Mouse (Mus musculus): ENCODE measurements at regions not wholly inside any gene's neighbourhood (a gene's known extent, or its start where the extent isn't known, plus 50 kb on each side); places are given as distances from the start of the nearest gene placed in this dataset.

DNA sequence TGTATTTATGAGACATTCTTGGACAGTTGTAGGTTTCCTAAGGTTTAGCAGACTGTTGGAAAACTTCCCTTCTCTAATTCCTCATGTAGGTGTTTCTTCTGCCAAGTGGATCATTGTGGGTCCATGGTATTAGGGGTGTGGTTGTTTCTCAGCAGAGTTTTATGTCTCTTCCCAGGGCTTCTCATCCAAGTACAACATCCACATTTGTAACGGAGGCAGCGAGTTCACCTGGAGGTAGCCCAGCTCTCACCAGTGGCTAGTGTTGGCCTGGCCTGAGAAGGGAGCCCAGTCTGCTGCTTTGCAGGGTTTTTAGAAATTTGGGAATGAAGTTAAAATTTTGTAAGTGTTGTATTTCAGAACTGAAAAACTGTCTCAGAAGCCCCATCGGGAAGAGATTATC lies 122.4 kb downstream of the Wnt5a start:
- no peak for ATAC-seq
- Histone ChIP-seq H3K27me3 (replicated peaks; ENCODE audit: control insufficient read depth, insufficient read depth, low read length) (no peaks in the 10 kb centered on the region), H3K4me2 (ENCODE audit: low read depth, low read length) (no peak overlapping the region), H3K4me1 (ENCODE audit: control insufficient read depth, insufficient read depth, low read length) (no peaks in the 10 kb centered on the region), H3K36me3 (ENCODE audit: control insufficient read depth, insufficient read depth, low read length) (no peaks in the 10 kb centered on the region), H3K9me3 (ENCODE audit: control insufficient read depth, low read length) (no peaks in the 10 kb centered on the region), H3K4me3 (ENCODE audit: low read length) (no peak overlapping the region), H3K27ac (ENCODE audit: low read length) (no peak overlapping the region), H3K9ac (ENCODE audit: low read depth, low read length) (no peak overlapping the region)
- 76% methylated on average over 3 of the region's 3 CpGs for WGBS

DNA sequence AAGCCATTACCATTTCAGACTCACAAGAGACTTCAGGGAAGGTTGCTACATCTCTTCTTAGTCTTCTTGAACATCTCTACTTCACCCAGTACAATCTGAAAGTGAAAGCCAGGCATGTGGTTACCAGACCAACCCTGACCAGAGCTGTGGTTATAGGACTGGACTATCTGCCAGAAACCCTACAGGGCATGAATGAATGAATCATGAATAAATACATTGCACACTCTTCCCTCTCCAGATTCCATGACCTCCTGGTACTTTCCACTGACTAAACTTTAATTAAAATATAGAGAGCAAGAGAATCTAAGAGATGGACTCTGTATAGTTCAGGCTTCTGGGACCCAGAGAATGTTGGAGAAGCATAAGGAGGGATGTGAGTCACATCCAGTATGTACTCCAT lies 130.6 kb downstream of the Wnt5a start:
- no peak overlapping the region for H3K4me3 ChIP-seq (ENCODE audit: low read length)
- H3K9ac ChIP-seq (ENCODE audit: low read depth, low read length): no peak overlapping the region
- no peak overlapping the region for H3K4me2 ChIP-seq (ENCODE audit: low read depth, low read length)
- H3K27ac ChIP-seq (ENCODE audit: low read length): no peak overlapping the region
- H3K4me1 ChIP-seq (ENCODE audit: control insufficient read depth, insufficient read depth, low read length): no peaks in the 10 kb centered on the region
- H3K36me3 ChIP-seq (ENCODE audit: control insufficient read depth, insufficient read depth, low read length): no peaks in the 10 kb centered on the region
- no peaks in the 10 kb centered on the region for H3K27me3 ChIP-seq (replicated peaks; ENCODE audit: control insufficient read depth, insufficient read depth, low read length)
- ATAC-seq: no peak
- H3K9me3 ChIP-seq (ENCODE audit: control insufficient read depth, low read length): no peaks in the 10 kb centered on the region

DNA sequence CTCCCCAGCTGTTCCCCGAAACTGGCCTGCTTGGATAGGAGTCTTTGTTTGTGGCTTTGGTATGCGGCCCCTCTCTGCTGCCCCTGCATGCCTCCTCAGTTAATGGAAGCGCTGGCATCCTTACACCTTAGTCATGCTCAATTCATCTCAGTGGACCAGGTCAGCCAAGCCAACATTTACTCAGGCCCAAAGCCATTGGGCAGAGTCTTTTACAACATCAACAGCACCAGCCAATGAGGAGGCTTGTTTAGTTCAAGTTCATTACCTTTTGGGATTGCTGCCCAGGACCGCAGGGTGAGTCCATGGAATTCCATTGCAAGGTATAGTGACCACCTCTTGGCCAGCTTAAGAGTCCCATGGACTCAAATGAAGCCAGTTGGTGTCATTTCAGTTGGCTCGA lies 134.5 kb downstream of the Wnt5a start:
- no peak for ATAC-seq
- Histone ChIP-seq H3K9me3 (ENCODE audit: control insufficient read depth, low read length) (no peaks in the 10 kb centered on the region), H3K4me1 (ENCODE audit: control insufficient read depth, insufficient read depth, low read length) (no peaks in the 10 kb centered on the region), H3K4me3 (ENCODE audit: low read length) (no peak overlapping the region), H3K27ac (ENCODE audit: low read length) (no peak overlapping the region), H3K9ac (ENCODE audit: low read depth, low read length) (no peak overlapping the region), H3K4me2 (ENCODE audit: low read depth, low read length) (no peak overlapping the region), H3K27me3 (replicated peaks; ENCODE audit: control insufficient read depth, insufficient read depth, low read length) (no peaks in the 10 kb centered on the region), H3K36me3 (ENCODE audit: control insufficient read depth, insufficient read depth, low read length) (no peaks in the 10 kb centered on the region)
- 82% methylated on average over 5 of the region's 5 CpGs for WGBS

DNA sequence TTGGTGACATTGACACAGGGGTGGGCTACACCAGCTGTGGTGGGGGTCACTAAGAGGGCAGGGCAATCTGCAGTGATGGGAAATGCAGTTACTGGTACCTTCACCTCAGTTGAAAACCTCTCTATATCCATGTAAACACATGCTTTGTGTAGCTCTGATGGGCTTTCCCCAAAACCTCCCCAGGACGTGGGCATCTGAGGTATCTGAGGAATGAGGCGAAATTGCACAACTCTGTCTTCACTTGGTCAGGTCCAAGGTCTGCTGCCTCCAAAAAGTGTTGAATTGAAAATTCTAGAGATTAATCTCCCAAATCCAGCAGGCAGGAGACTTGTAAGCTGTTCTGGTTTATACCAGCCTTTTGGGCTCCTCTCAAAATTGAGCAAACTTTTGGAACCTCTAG lies 141.3 kb downstream of the Wnt5a start:
- H3K27me3 ChIP-seq (replicated peaks; ENCODE audit: control insufficient read depth, insufficient read depth, low read length): no peaks in the 10 kb centered on the region
- no peaks in the 10 kb centered on the region for H3K9me3 ChIP-seq (ENCODE audit: control insufficient read depth, low read length)
- H3K4me2 ChIP-seq (ENCODE audit: low read depth, low read length): no peak overlapping the region
- WGBS: 77% methylated on average over 2 of the region's 2 CpGs
- no peak for ATAC-seq
- no peak overlapping the region for H3K4me3 ChIP-seq (ENCODE audit: low read length)
- H3K9ac ChIP-seq (ENCODE audit: low read depth, low read length): no peak overlapping the region
- no peaks in the 10 kb centered on the region for H3K4me1 ChIP-seq (ENCODE audit: control insufficient read depth, insufficient read depth, low read length)
- H3K27ac ChIP-seq (ENCODE audit: low read length): no peak overlapping the region
- no peaks in the 10 kb centered on the region for H3K36me3 ChIP-seq (ENCODE audit: control insufficient read depth, insufficient read depth, low read length)

DNA sequence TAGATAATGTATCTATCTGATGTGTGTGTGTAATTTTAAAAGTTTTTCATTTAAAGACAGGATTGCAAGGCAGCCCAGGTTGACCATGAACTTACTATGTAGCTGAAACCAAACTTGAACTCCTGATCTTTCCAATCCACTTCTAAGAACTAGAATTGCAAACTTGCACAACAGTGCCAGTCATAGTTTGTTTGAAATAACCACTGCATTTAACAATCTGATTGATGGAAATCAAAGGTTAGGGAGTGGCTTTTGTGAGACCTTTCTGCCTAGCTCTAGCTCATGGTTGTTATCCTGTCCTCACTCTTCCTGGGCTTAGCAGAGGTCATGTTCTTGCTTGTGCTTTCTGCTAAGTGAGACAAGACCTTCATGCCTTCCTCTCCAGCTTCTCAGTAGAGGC lies 144.9 kb downstream of the Wnt5a start:
- ATAC-seq: no peak
- no peak overlapping the region for H3K9ac ChIP-seq (ENCODE audit: low read depth, low read length)
- no peaks in the 10 kb centered on the region for H3K36me3 ChIP-seq (ENCODE audit: control insufficient read depth, insufficient read depth, low read length)
- H3K27me3 ChIP-seq (replicated peaks; ENCODE audit: control insufficient read depth, insufficient read depth, low read length): no peaks in the 10 kb centered on the region
- H3K9me3 ChIP-seq (ENCODE audit: control insufficient read depth, low read length): no peaks in the 10 kb centered on the region
- H3K4me2 ChIP-seq (ENCODE audit: low read depth, low read length): no peak overlapping the region
- no peak overlapping the region for H3K4me3 ChIP-seq (ENCODE audit: low read length)
- no peak overlapping the region for H3K27ac ChIP-seq (ENCODE audit: low read length)
- no peaks in the 10 kb centered on the region for H3K4me1 ChIP-seq (ENCODE audit: control insufficient read depth, insufficient read depth, low read length)

DNA sequence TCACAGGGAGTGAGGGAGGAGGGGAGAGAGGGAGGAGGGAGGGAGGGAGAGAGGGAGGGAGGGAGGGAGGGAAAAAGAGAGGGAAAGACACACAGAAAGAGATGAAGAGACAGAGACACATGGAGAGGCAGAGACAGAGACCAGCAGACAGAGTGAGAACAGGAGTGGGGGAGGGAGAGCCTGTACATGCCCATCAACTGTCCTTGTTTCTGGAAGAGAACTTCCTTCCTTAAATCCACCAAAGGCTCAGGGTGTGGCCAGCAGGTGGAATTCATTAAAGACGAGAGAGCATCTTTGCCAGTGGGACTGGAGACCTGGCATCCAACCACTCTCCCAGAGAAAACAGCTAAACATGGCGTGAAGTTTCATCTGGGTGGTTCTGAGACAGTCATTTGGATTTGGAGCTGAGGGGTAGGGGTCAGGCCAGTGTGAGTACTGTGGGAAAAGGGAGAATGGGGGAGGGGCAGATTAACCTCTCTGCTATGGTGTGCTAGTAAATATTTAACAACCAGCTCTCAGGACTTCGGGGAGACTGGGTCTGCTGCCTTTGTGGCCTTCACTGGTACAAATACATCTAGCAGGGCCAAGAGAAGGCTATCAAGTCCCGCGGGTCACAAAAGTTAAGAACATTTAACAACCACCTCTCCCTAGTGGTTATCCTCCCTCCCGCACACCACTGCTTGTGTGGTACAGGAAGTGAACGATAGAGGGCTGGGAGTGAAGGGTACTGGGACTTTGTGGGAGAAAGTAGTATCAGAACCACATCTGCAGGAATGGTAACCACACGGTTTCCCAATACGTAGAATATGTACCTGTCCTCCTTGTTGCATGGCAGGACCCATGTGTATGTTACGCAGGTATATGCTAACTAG lies 148.7 kb downstream of the Wnt5a start:
- Histone ChIP-seq H3K4me1 (ENCODE audit: control insufficient read depth, insufficient read depth, low read length) (no peaks in the 10 kb centered on the region), H3K27me3 (replicated peaks; ENCODE audit: control insufficient read depth, insufficient read depth, low read length) (no peaks in the 10 kb centered on the region), H3K36me3 (ENCODE audit: control insufficient read depth, insufficient read depth, low read length) (no peaks in the 10 kb centered on the region), H3K9me3 (ENCODE audit: control insufficient read depth, low read length) (no peaks in the 10 kb centered on the region), H3K4me2 (ENCODE audit: low read depth, low read length) (no peak overlapping the region), H3K4me3 (ENCODE audit: low read length) (no peak overlapping the region), H3K9ac (ENCODE audit: low read depth, low read length) (no peak overlapping the region), H3K27ac (ENCODE audit: low read length) (no peak overlapping the region)
- ATAC-seq: no peak
- 65% methylated on average over 10 of the region's 10 CpGs for WGBS

DNA sequence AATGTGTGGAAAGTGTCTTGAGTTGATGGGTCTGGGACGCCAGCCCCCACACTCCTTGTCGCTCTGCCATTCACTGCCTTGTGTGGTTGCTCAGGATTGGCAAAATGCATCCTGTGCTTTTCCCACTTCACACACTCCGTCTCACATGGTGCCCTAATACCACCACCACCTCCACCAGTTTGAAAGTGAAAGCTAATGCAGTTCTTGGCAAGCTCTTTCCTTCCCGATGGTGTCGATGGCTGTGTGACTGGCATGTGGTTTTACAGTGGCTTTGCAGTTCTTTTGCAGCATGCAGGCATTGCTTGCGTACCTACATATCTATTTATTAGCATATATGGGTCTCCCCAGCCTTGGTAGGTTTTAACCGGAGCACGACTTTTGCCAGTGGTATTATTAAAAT lies 152.7 kb downstream of the Wnt5a start:
- no peaks in the 10 kb centered on the region for H3K9me3 ChIP-seq (ENCODE audit: control insufficient read depth, low read length)
- no peak overlapping the region for H3K27ac ChIP-seq (ENCODE audit: low read length)
- H3K27me3 ChIP-seq (replicated peaks; ENCODE audit: control insufficient read depth, insufficient read depth, low read length): no peaks in the 10 kb centered on the region
- no peaks in the 10 kb centered on the region for H3K36me3 ChIP-seq (ENCODE audit: control insufficient read depth, insufficient read depth, low read length)
- H3K4me1 ChIP-seq (ENCODE audit: control insufficient read depth, insufficient read depth, low read length): no peaks in the 10 kb centered on the region
- no peak for ATAC-seq
- 84% methylated on average over 8 of the region's 8 CpGs for WGBS
- H3K4me3 ChIP-seq (ENCODE audit: low read length): no peak overlapping the region
- H3K4me2 ChIP-seq (ENCODE audit: low read depth, low read length): no peak overlapping the region
- H3K9ac ChIP-seq (ENCODE audit: low read depth, low read length): no peak overlapping the region

DNA sequence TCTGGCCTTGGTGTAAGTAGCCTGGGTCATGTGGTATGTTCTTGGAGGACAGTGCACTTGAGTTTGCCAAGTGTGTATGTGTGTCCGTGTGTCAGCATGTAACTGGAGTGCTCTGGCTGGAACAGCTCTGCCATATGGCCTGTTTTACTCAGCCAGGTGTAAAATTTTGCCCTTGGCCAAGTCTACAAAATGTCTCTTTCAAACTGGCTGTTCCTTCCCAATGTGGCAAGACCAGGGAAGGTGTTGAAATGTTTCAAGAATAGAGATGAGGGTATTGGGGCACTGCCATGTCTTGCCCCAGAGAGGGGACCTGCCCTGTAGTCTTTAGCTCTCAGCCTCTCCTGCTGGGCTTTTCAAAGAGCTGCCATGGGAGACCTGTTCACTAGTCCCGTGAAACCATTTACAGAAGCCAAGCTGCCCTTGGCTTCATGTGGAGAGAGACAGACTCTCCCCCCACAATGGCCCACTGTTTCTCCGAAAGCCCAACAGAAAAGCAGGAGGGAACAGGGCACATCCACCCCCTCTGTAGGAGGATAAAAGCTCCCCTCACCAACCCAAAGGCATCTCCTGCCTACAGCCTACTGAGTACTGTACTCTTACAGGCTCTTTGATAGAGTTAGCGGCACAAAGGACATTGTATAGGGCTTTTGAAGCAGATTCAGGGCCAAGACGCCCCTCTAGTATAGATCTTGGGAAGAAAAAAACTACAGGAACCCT lies 156.5 kb downstream of the Wnt5a start:
- Histone ChIP-seq H3K9me3 (ENCODE audit: control insufficient read depth, low read length) (no peaks in the 10 kb centered on the region), H3K4me3 (ENCODE audit: low read length) (no peak overlapping the region), H3K4me2 (ENCODE audit: low read depth, low read length) (no peak overlapping the region), H3K27ac (ENCODE audit: low read length) (no peak overlapping the region), H3K4me1 (ENCODE audit: control insufficient read depth, insufficient read depth, low read length) (no peaks in the 10 kb centered on the region), H3K36me3 (ENCODE audit: control insufficient read depth, insufficient read depth, low read length) (no peaks in the 10 kb centered on the region), H3K27me3 (replicated peaks; ENCODE audit: control insufficient read depth, insufficient read depth, low read length) (no peaks in the 10 kb centered on the region), H3K9ac (ENCODE audit: low read depth, low read length) (no peak overlapping the region)
- 78% methylated on average over 5 of the region's 5 CpGs for WGBS
- no peak for ATAC-seq

DNA sequence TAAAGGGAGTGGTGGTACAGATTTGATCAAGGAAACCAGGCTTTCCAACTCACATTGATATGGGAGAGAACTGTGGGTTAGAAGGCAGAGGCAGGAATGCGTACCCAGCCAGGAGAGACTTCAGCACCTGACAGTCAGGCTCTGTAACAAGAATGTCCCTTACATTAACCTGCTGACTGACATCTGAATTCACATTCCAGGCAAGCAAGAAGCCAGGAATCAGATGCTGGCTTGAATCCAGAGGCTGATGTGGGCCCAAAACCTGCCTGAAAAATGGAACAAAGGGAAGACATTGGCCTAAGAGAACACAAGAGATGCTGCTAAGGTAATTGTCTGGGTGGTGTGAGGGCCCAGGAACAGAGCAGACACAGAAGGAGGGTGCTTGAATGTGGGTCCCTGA lies 158.8 kb downstream of the Wnt5a start:
- H3K4me2 ChIP-seq (ENCODE audit: low read depth, low read length): no peak overlapping the region
- no peaks in the 10 kb centered on the region for H3K27me3 ChIP-seq (replicated peaks; ENCODE audit: control insufficient read depth, insufficient read depth, low read length)
- 93% methylated on average over 1 of the region's 1 CpGs for WGBS
- no peaks in the 10 kb centered on the region for H3K4me1 ChIP-seq (ENCODE audit: control insufficient read depth, insufficient read depth, low read length)
- no peak overlapping the region for H3K27ac ChIP-seq (ENCODE audit: low read length)
- ATAC-seq: no peak
- H3K9ac ChIP-seq (ENCODE audit: low read depth, low read length): no peak overlapping the region
- H3K4me3 ChIP-seq (ENCODE audit: low read length): no peak overlapping the region
- no peaks in the 10 kb centered on the region for H3K9me3 ChIP-seq (ENCODE audit: control insufficient read depth, low read length)
- H3K36me3 ChIP-seq (ENCODE audit: control insufficient read depth, insufficient read depth, low read length): no peaks in the 10 kb centered on the region

Measured in intestine, embryonic 16.5 days (tissue).